Mouse (Mus musculus) lung, postnatal 14 days (tissue): ENCODE measurements at regions not wholly inside any gene's neighbourhood (a gene's known extent, or its start where the extent isn't known, plus 50 kb on each side); places are given as distances from the start of the nearest gene placed in this dataset.

Experiments
- DNase-seq: peaks from one replicate; pipeline ENCODE4 v3.0.0; 2021

- no peak for DNase-seq
These were observed 411.2 kb downstream of the Ipo11 start for GRCm38 (mm10) chr13:106525406-106526206.

GRCm38 (mm10) chr13:106514510-106515169 is 422.1 kb downstream of the Ipo11 start:
- DNase-seq: no peak

- no peak for DNase-seq
These were observed 423.1 kb downstream of the Ipo11 start for GRCm38 (mm10) chr13:106513669-106514068.

- no peak for DNase-seq
These were observed 426.3 kb downstream of the Ipo11 start for GRCm38 (mm10) chr13:106510435-106510834.

- DNase-seq: no peak
These were observed 435.5 kb downstream of the Ipo11 start for GRCm38 (mm10) chr13:106501273-106501672.

DNA sequence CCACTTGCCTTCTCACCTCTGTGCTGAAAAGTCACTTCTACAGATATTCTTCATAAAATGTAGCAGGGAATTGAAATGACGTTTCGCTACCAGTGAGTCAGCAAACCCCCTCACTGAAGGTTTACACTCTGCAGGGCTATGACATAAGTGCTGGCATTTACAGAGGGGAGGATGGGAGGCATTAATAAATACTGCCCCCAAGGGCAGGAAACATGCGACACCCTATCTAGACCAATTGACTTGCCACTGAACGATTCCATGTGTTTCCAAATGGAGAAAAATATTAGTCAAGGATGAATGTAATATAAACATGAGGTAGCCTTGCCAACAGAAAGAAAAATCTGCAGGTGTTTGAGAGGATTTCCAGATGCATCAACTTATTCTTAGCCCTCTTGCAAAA is 465.5 kb downstream of the Ipo11 start:
- no peak for DNase-seq

DNA sequence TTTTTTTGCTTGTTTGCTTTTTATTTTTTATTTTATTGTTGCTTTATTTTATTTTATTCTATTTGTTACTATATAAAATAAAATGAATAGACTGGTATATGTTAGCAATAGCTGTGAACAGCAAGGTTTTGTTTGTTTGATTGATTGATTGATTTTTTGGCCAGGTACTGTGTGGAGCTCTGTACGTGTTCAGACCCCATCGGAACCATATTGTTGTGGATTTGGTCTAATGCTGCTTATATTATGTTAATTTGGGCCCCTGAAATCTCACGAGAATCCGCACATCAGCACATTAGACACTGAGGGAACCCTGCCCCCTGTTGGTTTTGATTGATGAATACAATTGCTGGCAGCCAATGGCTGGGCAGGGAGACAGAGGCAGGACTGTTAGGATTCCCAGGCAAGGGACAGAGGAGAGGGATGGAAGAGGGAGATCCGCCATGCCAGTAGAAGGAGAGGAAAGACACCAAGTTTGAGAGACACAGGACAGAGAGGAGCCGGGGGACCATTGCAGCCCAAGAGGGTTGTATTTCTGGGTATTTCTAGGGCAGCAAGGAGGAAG is 482.3 kb downstream of the Ipo11 start:
- no peak for DNase-seq

DNA sequence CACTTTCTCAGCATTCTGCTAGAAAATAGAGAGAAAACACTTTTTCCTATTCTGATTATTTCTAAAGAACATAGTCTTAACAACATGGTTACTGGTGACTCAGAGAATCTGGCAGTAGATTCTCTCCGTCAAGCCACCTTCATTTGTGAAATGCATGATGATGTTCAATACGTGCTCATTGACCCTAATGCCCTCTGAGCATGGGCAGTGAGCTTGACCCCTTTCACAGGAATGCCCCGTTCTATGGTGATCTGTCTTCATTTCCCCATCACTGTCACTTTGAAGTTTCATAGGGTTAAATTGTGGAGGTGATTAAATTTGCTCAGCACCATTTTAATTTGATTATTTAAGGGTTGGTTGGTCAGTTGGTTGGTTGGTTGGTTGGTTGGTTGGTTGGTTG is 504.6 kb downstream of the Ipo11 start:
- no peak for DNase-seq

GRCm38 (mm10) chr13:106406608-106407038 is 530.1 kb downstream of the Ipo11 start:
- DNase-seq: no peak

DNA sequence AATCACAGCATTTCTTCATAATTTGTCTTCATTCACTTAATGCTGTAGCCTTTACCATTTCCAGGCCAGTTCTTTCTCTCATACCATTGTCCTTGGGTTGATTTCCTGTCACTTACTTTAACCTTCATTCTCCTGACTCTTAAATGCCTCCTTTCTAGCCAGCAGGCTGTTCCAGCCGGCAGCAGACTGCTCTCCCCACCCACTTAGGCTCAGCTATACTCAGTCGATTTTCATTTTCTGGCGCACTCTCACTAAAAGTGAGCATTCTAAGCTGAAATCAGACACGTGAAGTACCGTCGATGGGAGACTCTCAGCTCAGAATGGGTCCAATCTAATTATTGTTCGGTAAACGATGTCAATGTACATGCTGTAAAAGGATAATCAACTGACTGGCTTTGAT is 544.1 kb downstream of the Ipo11 start:
- DNase-seq: no peak

GRCm38 (mm10) chr13:106388634-106389033 is 548.1 kb downstream of the Ipo11 start:
- DNase-seq: no peak

GRCm38 (mm10) chr13:106367589-106367988 is 569.2 kb downstream of the Ipo11 start:
- no peak for DNase-seq

GRCm38 (mm10) chr13:106352614-106353409 is 583.9 kb downstream of the Ipo11 start:
- DNase-seq: no peak

- DNase-seq: no peak
These were observed 604.7 kb downstream of the Ipo11 start for GRCm38 (mm10) chr13:106332025-106332424.

- no peak for DNase-seq
These were observed 617.8 kb downstream of the Ipo11 start for GRCm38 (mm10) chr13:106318980-106319379.

DNA sequence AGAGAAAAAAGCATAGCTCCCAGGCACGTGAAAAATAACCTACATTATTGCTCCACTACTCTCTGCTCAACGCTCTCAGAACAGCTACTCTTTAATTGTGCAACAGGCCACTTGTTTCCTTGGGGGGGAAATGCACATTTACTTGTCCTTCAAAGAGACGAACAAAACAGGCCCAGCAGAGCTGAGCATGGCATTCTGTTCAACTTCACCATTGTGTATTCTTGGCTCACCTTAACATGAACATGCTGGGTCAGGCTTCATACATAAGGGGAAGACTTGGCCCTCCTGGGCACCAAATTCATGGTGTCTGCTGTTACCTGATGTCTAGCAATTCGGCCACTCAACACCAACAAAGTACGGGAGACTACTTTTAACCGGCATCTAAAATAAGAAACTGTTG is 618.3 kb downstream of the Ipo11 start:
- no peak for DNase-seq

GRCm38 (mm10) chr13:106317300-106317699 is 619.5 kb downstream of the Ipo11 start:
- DNase-seq: no peak

- no peak for DNase-seq
These were observed 655.6 kb downstream of the Ipo11 start for GRCm38 (mm10) chr13:106281181-106281580.

- DNase-seq: no peak
These were observed 676.9 kb downstream of the Ipo11 start for GRCm38 (mm10) chr13:106259874-106260273.
